Mouse (Mus musculus) cortical plate, adult 2 months (tissue): ENCODE data around the gene Rnf186. TPM values are rescaled to one million over a fixed set of nuclear protein-coding genes. Genes with fewer than 3 reads are reported as not detected.
A peak's percentile ranks its signal among the peaks of the same experiment; 100 is the strongest.

Experiments used
- H3K27ac ChIP-seq: fragments of 200-500 bp; 2 replicates; pipeline ENCODE4 v1.5.1; 2012; ENCODE audit warnings: low read length, control low read depth, inconsistent platforms; ENCODE audit not compliant: insufficient read depth
- H3K4me1 ChIP-seq: fragments of 200-500 bp; 2 replicates; pipeline ENCODE4 v1.6.1; 2011; ENCODE audit warnings: low read length; ENCODE audit not compliant: control insufficient read depth, insufficient read depth
- H3K4me3 ChIP-seq: fragments of 200-500 bp; 2 replicates; pipeline ENCODE4 v1.5.1; 2011; ENCODE audit warnings: mild to moderate bottlenecking, low read length, control low read depth; ENCODE audit not compliant: insufficient read depth
- CTCF ChIP-seq: fragments of 200-500 bp; IDR thresholded peaks from 2 replicates; pipeline ENCODE4 v1.5.1; 2011; ENCODE audit warnings: mild to moderate bottlenecking, control low read depth, low read length; ENCODE audit not compliant: insufficient read depth; ENCODE audit errors: extremely low read depth
- POLR2A ChIP-seq: fragments of 200-500 bp; IDR thresholded peaks from 2 replicates; pipeline ENCODE4 v1.6.1; 2011; ENCODE audit warnings: mild to moderate bottlenecking, low read length, control low read depth; ENCODE audit not compliant: insufficient read depth; ENCODE audit errors: extremely low read depth
- polyA plus RNA-seq: library from polyadenylated mRNA; depleted of rRNA; stranded (reverse); fragments of >200 nt; gene quantifications from 2 replicates; pipeline ENCODE4 v1.2.3, GENCODE M21; 2012

Gene Rnf186
- polyA plus RNA-seq, 1 experiment = not detected

GRCm38 (mm10) chr4:138983422-138983821, 16.5 kb downstream of the Rnf186 start:
- no peak overlapping the region for H3K4me3 ChIP-seq
- H3K4me1 ChIP-seq = no peaks in the 10 kb centered on the region
- no peak overlapping the region for H3K27ac ChIP-seq
- no peak for TF ChIP-seq CTCF
- no peak for TF ChIP-seq POLR2A

DNA sequence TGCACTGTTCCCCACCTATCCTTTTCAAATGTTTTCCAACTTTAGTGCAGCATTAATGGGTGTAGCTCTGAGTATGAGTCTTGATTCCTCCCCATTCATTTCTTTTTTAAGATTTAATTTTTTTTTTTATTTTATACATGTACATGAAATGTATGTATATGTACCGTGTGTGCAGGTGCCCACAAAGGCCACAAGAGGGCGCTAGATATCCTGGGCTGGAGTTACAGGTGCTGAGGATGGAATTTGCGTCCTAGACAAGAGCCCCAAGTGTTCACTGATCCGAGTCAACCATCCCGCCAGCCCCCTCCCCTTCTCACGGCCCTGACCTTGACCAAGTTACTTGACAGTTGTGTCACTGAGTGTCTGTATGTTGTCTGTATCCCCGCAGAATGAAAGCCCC, 17.8 kb downstream of the Rnf186 start:
- no peak overlapping the region for H3K4me3 ChIP-seq
- TF ChIP-seq CTCF (0 out of 2 replicates have a peak, but pooled peaks have one; percentile 16), POLR2A (no peak)
- no peaks in the 10 kb centered on the region for H3K4me1 ChIP-seq
- H3K27ac ChIP-seq = no peak overlapping the region

DNA sequence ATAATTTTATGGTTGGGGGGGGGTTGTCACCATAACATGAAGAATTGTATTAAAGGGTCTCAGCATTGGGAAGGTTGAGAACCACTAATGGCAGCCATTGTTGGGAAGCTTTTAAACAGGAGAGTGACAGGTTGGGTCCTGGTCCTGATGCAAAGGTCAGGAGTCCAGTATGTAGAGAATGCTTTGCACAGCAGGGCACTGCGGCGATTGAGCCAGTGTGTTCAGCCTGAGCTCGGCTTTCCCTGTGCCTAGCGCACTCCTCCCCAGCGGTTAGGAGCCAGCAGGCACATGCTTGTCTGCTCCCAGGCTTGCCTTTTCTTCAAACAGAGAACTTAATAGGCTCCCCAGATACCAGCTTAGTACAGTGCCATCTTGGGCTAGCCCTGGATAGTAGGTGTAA, 19.4 kb downstream of the Rnf186 start:
- TF ChIP-seq CTCF (no peak), POLR2A (no peak)
- no peak overlapping the region for H3K27ac ChIP-seq
- no peak overlapping the region for H3K4me3 ChIP-seq
- H3K4me1 ChIP-seq = no peaks in the 10 kb centered on the region

DNA sequence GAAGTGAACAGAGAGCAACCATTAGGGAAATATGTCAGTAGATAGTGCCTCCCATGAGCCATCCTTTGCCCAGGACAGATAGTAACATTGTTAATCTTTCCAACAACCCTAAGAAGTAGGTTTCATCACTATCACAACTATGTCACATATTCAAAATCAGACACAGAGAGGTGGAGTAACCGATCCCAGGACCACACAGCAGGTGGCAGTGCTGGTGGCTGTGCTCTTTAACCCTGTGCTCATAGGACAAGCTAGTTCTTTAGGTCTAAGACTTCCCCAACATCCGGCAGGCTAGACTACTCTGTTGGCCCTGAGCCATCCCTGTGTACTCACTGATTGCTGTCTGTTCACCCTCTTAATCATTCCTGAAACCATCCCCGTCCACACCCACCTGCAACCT, 27.5 kb downstream of the Rnf186 start:
- no peak for TF ChIP-seq POLR2A
- no peak for TF ChIP-seq CTCF
- Histone ChIP-seq H3K27ac (no peak overlapping the region), H3K4me3 (no peak overlapping the region), H3K4me1 (no peaks in the 10 kb centered on the region)

DNA sequence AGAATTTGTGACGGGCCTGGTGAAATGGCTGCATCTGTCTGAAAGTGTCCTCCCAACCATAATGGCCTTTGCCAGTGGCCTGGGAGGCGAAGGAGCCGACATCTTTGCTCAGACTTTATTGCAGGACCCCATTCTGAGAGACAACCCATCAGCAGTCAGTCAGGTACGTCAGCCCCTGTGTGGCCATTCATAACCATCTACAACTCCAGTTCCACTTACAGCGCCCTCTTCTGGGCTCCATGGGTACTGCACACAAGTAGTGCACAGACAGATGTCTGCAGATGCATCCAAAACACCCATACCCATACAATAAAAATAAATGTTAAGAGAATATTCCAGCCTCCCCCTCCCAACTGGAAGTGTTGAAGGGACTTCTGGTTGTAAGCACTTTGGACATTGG, 29.5 kb downstream of the Rnf186 start:
- peak; percentile 29; the same call in 1 of the 2 replicates for TF ChIP-seq CTCF
- TF ChIP-seq POLR2A = no peak
- H3K4me3 ChIP-seq = no peak overlapping the region

DNA sequence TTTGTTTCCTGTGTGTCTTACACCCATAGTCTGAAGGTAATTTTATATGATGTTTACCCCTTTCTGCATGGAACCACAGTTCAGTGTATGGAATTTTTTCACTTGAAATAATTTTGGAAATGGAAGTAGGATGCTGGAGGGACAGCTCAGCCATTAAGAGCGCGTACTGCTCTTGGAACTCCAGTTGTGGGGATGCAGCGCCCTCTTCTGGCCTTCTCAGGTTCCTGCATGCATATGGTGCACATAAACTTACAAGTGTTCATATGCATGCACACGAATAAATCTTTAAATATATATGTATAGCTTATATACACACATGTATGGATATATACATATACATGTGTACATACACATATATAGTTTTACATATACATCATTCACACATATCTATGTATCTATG, 30.2 kb downstream of the Rnf186 start:
- Histone ChIP-seq H3K4me3 (no peak overlapping the region), H3K27ac (no peak overlapping the region), H3K4me1 (no peaks in the 10 kb centered on the region)
- 0 out of 2 replicates have a peak, but pooled peaks have one; percentile 13 for TF ChIP-seq CTCF
- no peak for TF ChIP-seq POLR2A

More for the DNA sequence above, 29.5 kb downstream of the Rnf186 start:
- H3K27ac ChIP-seq = no peak overlapping the region
- no peaks in the 10 kb centered on the region for H3K4me1 ChIP-seq

- no peak overlapping the region for H3K27ac ChIP-seq
- no peak overlapping the region for H3K4me3 ChIP-seq
- H3K4me1 ChIP-seq = no peaks in the 10 kb centered on the region
- TF ChIP-seq CTCF (no peak), POLR2A (no peak)
Measured at GRCm38 (mm10) chr4:138998611-138999010, 31.7 kb downstream of the Rnf186 start.

GRCm38 (mm10) chr4:139001026-139001425, 34.1 kb downstream of the Rnf186 start:
- no peak overlapping the region for H3K27ac ChIP-seq
- no peaks in the 10 kb centered on the region for H3K4me1 ChIP-seq
- TF ChIP-seq POLR2A (no peak), CTCF (no peak)
- no peak overlapping the region for H3K4me3 ChIP-seq

- H3K27ac ChIP-seq = no peak overlapping the region
- TF ChIP-seq POLR2A = no peak
- TF ChIP-seq CTCF = peak; percentile 45
- no peak overlapping the region for H3K4me3 ChIP-seq
- no peaks in the 10 kb centered on the region for H3K4me1 ChIP-seq
Measured at GRCm38 (mm10) chr4:139001433-139001832, 34.5 kb downstream of the Rnf186 start.

GRCm38 (mm10) chr4:139004067-139004466, 37.2 kb downstream of the Rnf186 start:
- Histone ChIP-seq H3K27ac (no peak overlapping the region), H3K4me1 (no peaks in the 10 kb centered on the region), H3K4me3 (no peak overlapping the region)
- TF ChIP-seq POLR2A = no peak
- no peak for TF ChIP-seq CTCF

GRCm38 (mm10) chr4:139005214-139005613, 38.3 kb downstream of the Rnf186 start:
- TF ChIP-seq POLR2A (no peak), CTCF (no peak)
- Histone ChIP-seq H3K27ac (no peak overlapping the region), H3K4me3 (no peak overlapping the region), H3K4me1 (no peaks in the 10 kb centered on the region)
